Mouse (Mus musculus): ENCODE measurements around the gene Pgm2l1. TPM values are rescaled to one million over a fixed set of nuclear protein-coding genes. Genes with fewer than 3 reads are reported as not detected.

The Pgm2l1 gene
- polyA plus RNA-seq, 1 experiment: 0.28 TPM

- Histone ChIP-seq H3K4me2 (ENCODE audit: low read depth) (no peak overlapping the region), H3K27me3 (ENCODE audit: control insufficient read depth, insufficient read depth, insufficient read length) (no peaks in the 10 kb centered on the region), H3K36me3 (ENCODE audit: control insufficient read depth, insufficient read depth) (no peaks in the 10 kb centered on the region), H3ac (ENCODE audit: control insufficient read depth, insufficient read length) (no peak overlapping the region), H3K4me3 (no peak overlapping the region), H3K79me2 (ENCODE audit: control insufficient read depth, insufficient read depth) (no peaks in the 10 kb centered on the region)
- TF ChIP-seq USF1 (IDR thresholded peaks at IDR 0.05; ENCODE audit: low read depth): no peak
- no peak for TF ChIP-seq TCF12 (IDR thresholded peaks at IDR 0.05; ENCODE audit: insufficient read depth, poor library complexity, severe bottlenecking)
- TF ChIP-seq SRF (IDR thresholded peaks at IDR 0.05; ENCODE audit: control insufficient read depth, insufficient read length, low read depth): no peak
- TF ChIP-seq POLR2AphosphoS2 (IDR thresholded peaks at IDR 0.05; ENCODE audit: insufficient read length, low read depth): no peak
- no peak for TF ChIP-seq REST (IDR thresholded peaks at IDR 0.05; ENCODE audit: insufficient read depth, insufficient read length)
- TF ChIP-seq E2F4 (IDR thresholded peaks at IDR 0.05; ENCODE audit: insufficient read depth): no peak
- TF ChIP-seq CEBPB (IDR thresholded peaks at IDR 0.05; ENCODE audit: insufficient read depth, poor library complexity, severe bottlenecking): no peak
- TF ChIP-seq MYOG (IDR thresholded peaks at IDR 0.05; ENCODE audit: control insufficient read depth in 1 of 3, insufficient read depth in 1 of 3, insufficient read length in 2 of 3, low read depth in 2 of 3): no peak
- TF ChIP-seq POLR2A (IDR thresholded peaks at IDR 0.05; ENCODE audit: insufficient read length, low read depth): no peak
- no peak for TF ChIP-seq MAX (IDR thresholded peaks at IDR 0.05; ENCODE audit: low read depth)
- TF ChIP-seq MYOD1 (IDR thresholded peaks at IDR 0.05; ENCODE audit: control insufficient read depth in 1 of 3, insufficient read length in 2 of 3, low read depth in 2 of 3): no peak
- no peak for TF ChIP-seq TCF3 (IDR thresholded peaks at IDR 0.05; ENCODE audit: insufficient read length, low read depth)
Measured at GRCm38 (mm10) chr7:100316924-100317323, 89.7 kb downstream of the Pgm2l1 start.

GRCm38 (mm10) chr7:100317534-100317933, 90.3 kb downstream of the Pgm2l1 start:
- Histone ChIP-seq H3ac (ENCODE audit: control insufficient read depth, insufficient read length) (no peak overlapping the region), H3K79me2 (ENCODE audit: control insufficient read depth, insufficient read depth) (no peaks in the 10 kb centered on the region), H3K4me2 (ENCODE audit: low read depth) (no peak overlapping the region), H3K4me3 (no peak overlapping the region), H3K36me3 (ENCODE audit: control insufficient read depth, insufficient read depth) (no peaks in the 10 kb centered on the region), H3K27me3 (ENCODE audit: control insufficient read depth, insufficient read depth, insufficient read length) (no peaks in the 10 kb centered on the region)
- TF ChIP-seq USF1 (IDR thresholded peaks at IDR 0.05; ENCODE audit: low read depth) (no peak), TCF12 (IDR thresholded peaks at IDR 0.05; ENCODE audit: insufficient read depth, poor library complexity, severe bottlenecking) (no peak), E2F4 (IDR thresholded peaks at IDR 0.05; ENCODE audit: insufficient read depth) (no peak)

- Histone ChIP-seq H3K4me2 (ENCODE audit: low read depth) (no peak overlapping the region), H3K36me3 (ENCODE audit: control insufficient read depth, insufficient read depth) (peaks cover 5% of the 10 kb centered on the region), H3ac (ENCODE audit: control insufficient read depth, insufficient read length) (no peak overlapping the region), H3K27me3 (ENCODE audit: control insufficient read depth, insufficient read depth, insufficient read length) (no peaks in the 10 kb centered on the region), H3K79me2 (ENCODE audit: control insufficient read depth, insufficient read depth) (no peaks in the 10 kb centered on the region), H3K4me3 (no peak overlapping the region)
- TF ChIP-seq MYOD1 (IDR thresholded peaks at IDR 0.05; ENCODE audit: control insufficient read depth in 1 of 3, insufficient read length in 2 of 3, low read depth in 2 of 3) (no peak), TCF3 (IDR thresholded peaks at IDR 0.05; ENCODE audit: insufficient read length, low read depth) (no peak), E2F4 (IDR thresholded peaks at IDR 0.05; ENCODE audit: insufficient read depth) (no peak), SRF (IDR thresholded peaks at IDR 0.05; ENCODE audit: control insufficient read depth, insufficient read length, low read depth) (no peak), CEBPB (IDR thresholded peaks at IDR 0.05; ENCODE audit: insufficient read depth, poor library complexity, severe bottlenecking) (no peak), MAX (IDR thresholded peaks at IDR 0.05; ENCODE audit: low read depth) (no peak), TCF12 (IDR thresholded peaks at IDR 0.05; ENCODE audit: insufficient read depth, poor library complexity, severe bottlenecking) (no peak), POLR2AphosphoS2 (IDR thresholded peaks at IDR 0.05; ENCODE audit: insufficient read length, low read depth) (no peak), USF1 (IDR thresholded peaks at IDR 0.05; ENCODE audit: low read depth) (no peak), MYOG (IDR thresholded peaks at IDR 0.05; ENCODE audit: control insufficient read depth in 1 of 3, insufficient read depth in 1 of 3, insufficient read length in 2 of 3, low read depth in 2 of 3) (no peak), POLR2A (IDR thresholded peaks at IDR 0.05; ENCODE audit: insufficient read length, low read depth) (no peak), REST (IDR thresholded peaks at IDR 0.05; ENCODE audit: insufficient read depth, insufficient read length) (no peak)
Measured at GRCm38 (mm10) chr7:100323721-100324120, 96.5 kb downstream of the Pgm2l1 start.

GRCm38 (mm10) chr7:100325482-100325881, 98.3 kb downstream of the Pgm2l1 start:
- H3K27me3 ChIP-seq (ENCODE audit: control insufficient read depth, insufficient read depth, insufficient read length): no peaks in the 10 kb centered on the region
- TF ChIP-seq MAX (IDR thresholded peaks at IDR 0.05; ENCODE audit: low read depth): no peak
- TF ChIP-seq POLR2A (IDR thresholded peaks at IDR 0.05; ENCODE audit: insufficient read length, low read depth): no peak
- no peak for TF ChIP-seq TCF12 (IDR thresholded peaks at IDR 0.05; ENCODE audit: insufficient read depth, poor library complexity, severe bottlenecking)
- no peak for TF ChIP-seq CEBPB (IDR thresholded peaks at IDR 0.05; ENCODE audit: insufficient read depth, poor library complexity, severe bottlenecking)
- no peak for TF ChIP-seq POLR2AphosphoS2 (IDR thresholded peaks at IDR 0.05; ENCODE audit: insufficient read length, low read depth)
- TF ChIP-seq REST (IDR thresholded peaks at IDR 0.05; ENCODE audit: insufficient read depth, insufficient read length): no peak
- TF ChIP-seq E2F4 (IDR thresholded peaks at IDR 0.05; ENCODE audit: insufficient read depth): no peak
- no peak for TF ChIP-seq USF1 (IDR thresholded peaks at IDR 0.05; ENCODE audit: low read depth)
- TF ChIP-seq TCF3 (IDR thresholded peaks at IDR 0.05; ENCODE audit: insufficient read length, low read depth): no peak
- no peak for TF ChIP-seq SRF (IDR thresholded peaks at IDR 0.05; ENCODE audit: control insufficient read depth, insufficient read length, low read depth)
- no peak overlapping the region for H3K4me2 ChIP-seq (ENCODE audit: low read depth)
- H3K36me3 ChIP-seq (ENCODE audit: control insufficient read depth, insufficient read depth): peaks cover 5% of the 10 kb centered on the region
- H3ac ChIP-seq (ENCODE audit: control insufficient read depth, insufficient read length): no peak overlapping the region
- H3K4me3 ChIP-seq: no peak overlapping the region
- no peaks in the 10 kb centered on the region for H3K79me2 ChIP-seq (ENCODE audit: control insufficient read depth, insufficient read depth)

- Histone ChIP-seq H3K27me3 (ENCODE audit: control insufficient read depth, insufficient read depth, insufficient read length) (no peaks in the 10 kb centered on the region), H3K36me3 (ENCODE audit: control insufficient read depth, insufficient read depth) (peaks cover 18% of the 10 kb centered on the region), H3K4me3 (no peak overlapping the region), H3ac (ENCODE audit: control insufficient read depth, insufficient read length) (no peak overlapping the region), H3K79me2 (ENCODE audit: control insufficient read depth, insufficient read depth) (no peaks in the 10 kb centered on the region), H3K4me2 (ENCODE audit: low read depth) (no peak overlapping the region)
- TF ChIP-seq POLR2AphosphoS2 (IDR thresholded peaks at IDR 0.05; ENCODE audit: insufficient read length, low read depth) (no peak), MYOD1 (IDR thresholded peaks at IDR 0.05; ENCODE audit: control insufficient read depth in 1 of 3, insufficient read length in 2 of 3, low read depth in 2 of 3) (no peak), CEBPB (IDR thresholded peaks at IDR 0.05; ENCODE audit: insufficient read depth, poor library complexity, severe bottlenecking) (no peak), TCF12 (IDR thresholded peaks at IDR 0.05; ENCODE audit: insufficient read depth, poor library complexity, severe bottlenecking) (no peak), E2F4 (IDR thresholded peaks at IDR 0.05; ENCODE audit: insufficient read depth) (no peak), REST (IDR thresholded peaks at IDR 0.05; ENCODE audit: insufficient read depth, insufficient read length) (no peak), TCF3 (IDR thresholded peaks at IDR 0.05; ENCODE audit: insufficient read length, low read depth) (no peak), POLR2A (IDR thresholded peaks at IDR 0.05; ENCODE audit: insufficient read length, low read depth) (no peak), MYOG (IDR thresholded peaks at IDR 0.05; ENCODE audit: control insufficient read depth in 1 of 3, insufficient read depth in 1 of 3, insufficient read length in 2 of 3, low read depth in 2 of 3) (no peak), USF1 (IDR thresholded peaks at IDR 0.05; ENCODE audit: low read depth) (no peak)
Measured at GRCm38 (mm10) chr7:100327514-100327913, 100.3 kb downstream of the Pgm2l1 start.

Measured in myocyte (in vitro differentiated cells).